Mouse (Mus musculus) hindbrain, embryonic 15.5 days (tissue): Measurements from ENCODE around the gene 1700016C15Rik. TPM values are rescaled to one million over a fixed set of nuclear protein-coding genes. Genes with fewer than 3 reads are reported as not detected.

Source experiments
- ATAC-seq: fragments of 200-750 bp; cut with Nextera tagmentation; 2 replicates; pipeline ENCODE4 v1.8.0; 2017; ENCODE audit warnings: low read depth, moderate number of reproducible peaks, moderate TSS enrichment; ENCODE audit not compliant: low FRiP score
- H3K27ac ChIP-seq: fragments of 300-500 bp; sonication (generic); replicated peaks from 2 replicates; pipeline ENCODE4 v1.5.1; 2015; ENCODE audit warnings: mild to moderate bottlenecking, inconsistent platforms
- H3K27me3 ChIP-seq: fragments of 300-500 bp; sonication (generic); 2 replicates; pipeline ENCODE4 v1.6.1; 2015; ENCODE audit warnings: control low read depth, inconsistent platforms
- H3K36me3 ChIP-seq: fragments of 300-500 bp; sonication (generic); 2 replicates; pipeline ENCODE4 v1.6.1; 2015; ENCODE audit warnings: control low read depth, inconsistent platforms
- H3K4me1 ChIP-seq: fragments of 300-500 bp; sonication (generic); replicated peaks from 2 replicates; pipeline ENCODE4 v1.6.1; 2015; ENCODE audit warnings: control low read depth, inconsistent platforms
- H3K4me2 ChIP-seq: fragments of 300-500 bp; sonication (generic); 2 replicates; pipeline ENCODE4 v1.6.1; 2015; ENCODE audit warnings: moderate library complexity, mild to moderate bottlenecking, inconsistent platforms
- H3K4me3 ChIP-seq: fragments of 300-500 bp; sonication (generic); 2 replicates; pipeline ENCODE4 v1.5.1; 2015; ENCODE audit warnings: mild to moderate bottlenecking, inconsistent platforms
- H3K9ac ChIP-seq: fragments of 300-500 bp; sonication (generic); 2 replicates; pipeline ENCODE4 v1.6.1; 2015; ENCODE audit warnings: inconsistent platforms
- H3K9me3 ChIP-seq: fragments of 300-500 bp; sonication (generic); 2 replicates; pipeline ENCODE4 v1.6.1; 2016; ENCODE audit warnings: control low read depth, inconsistent platforms
- WGBS: fragments of 180-500 bp; shearing (Covaris S2); methylation state at CpG from one replicate; pipeline ENCODE4 v1.1.7; 2015; 5-methylcytosine and 5-hydroxymethylcytosine counted together
- polyA plus RNA-seq: library from polyadenylated mRNA; unstranded; fragments of >200 nt; fragmentation: Nextera tagmentation; extraction: Ambion mirVana; gene quantifications from 2 replicates; pipeline ENCODE4 v1.2.1, GENCODE M21; 2015

Gene 1700016C15Rik
- polyA plus RNA-seq, 1 experiment from 2014 or later, result 0.21 TPM

DNA sequence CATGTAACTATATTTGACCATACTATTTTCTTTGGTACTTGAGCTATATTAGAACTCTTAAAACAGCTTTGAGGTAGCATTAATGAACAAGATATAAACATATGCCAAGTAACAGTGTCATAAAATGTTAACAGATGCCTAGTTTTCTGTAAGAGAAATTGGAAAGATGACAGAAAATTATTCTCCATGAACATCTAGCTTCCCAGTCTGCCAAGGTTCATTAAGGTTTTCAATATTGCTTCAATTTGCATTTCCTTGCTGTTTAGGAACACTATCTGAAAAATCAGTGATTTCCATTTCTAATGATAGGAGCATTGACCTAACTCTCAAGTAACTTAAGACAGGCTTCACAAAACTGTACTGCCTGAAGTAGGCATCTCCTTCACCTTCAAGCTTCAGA lies 39.3 kb downstream of the 1700016C15Rik start:
- Histone ChIP-seq H3K27me3 (no peaks in the 10 kb centered on the region), H3K9me3 (no peaks in the 10 kb centered on the region), H3K9ac (no peak overlapping the region), H3K4me3 (no peak overlapping the region), H3K4me1 (no peaks in the 10 kb centered on the region), H3K4me2 (no peak overlapping the region), H3K27ac (no peak overlapping the region), H3K36me3 (peaks cover 47% of the 10 kb centered on the region)
- ATAC-seq, result no peak

GRCm38 (mm10) chr1:177777397-177777796 lies 47.8 kb downstream of the 1700016C15Rik start:
- WGBS, result 90% methylated on average over 2 of the region's 2 CpGs
- ATAC-seq, result no peak
- Histone ChIP-seq H3K9me3 (no peaks in the 10 kb centered on the region), H3K9ac (no peak overlapping the region), H3K27ac (no peak overlapping the region), H3K36me3 (peaks cover 37% of the 10 kb centered on the region), H3K27me3 (no peaks in the 10 kb centered on the region), H3K4me1 (no peaks in the 10 kb centered on the region), H3K4me2 (no peak overlapping the region), H3K4me3 (no peak overlapping the region)

DNA sequence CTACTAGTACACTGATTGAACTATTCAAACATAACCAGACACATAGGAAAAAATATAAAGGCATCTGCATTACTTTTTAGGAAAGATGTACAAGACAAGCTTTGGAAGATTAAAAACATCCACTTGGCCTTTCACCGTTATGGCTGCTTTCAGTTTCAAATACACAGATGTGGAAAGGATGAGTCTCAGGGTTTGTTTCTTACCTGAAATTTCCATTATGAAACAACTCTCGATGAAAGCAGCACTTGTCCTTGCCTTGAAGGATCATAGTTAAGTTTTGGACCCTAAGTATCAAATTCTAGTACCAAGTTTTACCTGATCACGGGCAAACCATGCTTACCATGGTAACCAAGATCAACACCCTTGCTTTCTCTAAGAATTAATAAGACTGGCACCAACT lies 63.2 kb downstream of the 1700016C15Rik start:
- ATAC-seq, result no peak
- Histone ChIP-seq H3K4me3 (no peak overlapping the region), H3K9ac (no peak overlapping the region), H3K36me3 (no peaks in the 10 kb centered on the region), H3K4me1 (peaks cover 27% of the 10 kb centered on the region), H3K27me3 (no peaks in the 10 kb centered on the region), H3K4me2 (no peak overlapping the region), H3K9me3 (no peaks in the 10 kb centered on the region), H3K27ac (no peak overlapping the region)
- WGBS, result 86% methylated on average over 3 of the region's 3 CpGs

GRCm38 (mm10) chr1:177794866-177795265 lies 65.3 kb downstream of the 1700016C15Rik start:
- Histone ChIP-seq H3K4me2 (peak overlapping the region; percentile 65), H3K4me3 (peak overlapping the region; percentile 82), H3K9me3 (no peaks in the 10 kb centered on the region), H3K27me3 (no peaks in the 10 kb centered on the region), H3K9ac (peak overlapping the region; percentile 32; the same call in 1 of the 2 replicates), H3K27ac (no peak overlapping the region), H3K4me1 (peaks cover 27% of the 10 kb centered on the region), H3K36me3 (no peaks in the 10 kb centered on the region)
- 9% methylated on average over 8 of the region's 8 CpGs for WGBS
- no peak for ATAC-seq

GRCm38 (mm10) chr1:177795421-177796192 lies 66.0 kb downstream of the 1700016C15Rik start:
- peak overlapping the region; percentile 86 for H3K27ac ChIP-seq
- peak overlapping the region; percentile 82 for H3K4me3 ChIP-seq
- WGBS, result under 1% methylated on average over 41 of the region's 41 CpGs
- H3K9ac ChIP-seq, result peak overlapping the region; percentile 73
- peak; percentile 42 for ATAC-seq
- peak overlapping the region; percentile 65 for H3K4me2 ChIP-seq
- no peaks in the 10 kb centered on the region for H3K36me3 ChIP-seq
- no peaks in the 10 kb centered on the region for H3K27me3 ChIP-seq
- peaks cover 27% of the 10 kb centered on the region for H3K4me1 ChIP-seq
- H3K9me3 ChIP-seq, result no peaks in the 10 kb centered on the region

GRCm38 (mm10) chr1:177796193-177796939 lies 66.8 kb downstream of the 1700016C15Rik start, which contains the start of gene Adss:
Gene Adss (minus strand): TSS chr1:177796511.
- H3K4me2 ChIP-seq, result peak within 1 kb of the TSS; percentile 65
- peak within 1 kb of the TSS; percentile 73 for H3K9ac ChIP-seq
- peak within 1 kb of the TSS; percentile 82 for H3K4me3 ChIP-seq
- peak; percentile 99 for ATAC-seq
- no peaks in the 10 kb centered on the region for H3K27me3 ChIP-seq
- H3K27ac ChIP-seq, result peak within 1 kb of the TSS; percentile 86
- H3K4me1 ChIP-seq, result peaks cover 27% of the 10 kb centered on the region
- under 1% methylated on average over 64 of the region's 64 CpGs for WGBS
- no peaks in the 10 kb centered on the region for H3K9me3 ChIP-seq
- H3K36me3 ChIP-seq, result no peaks in the 10 kb centered on the region

DNA sequence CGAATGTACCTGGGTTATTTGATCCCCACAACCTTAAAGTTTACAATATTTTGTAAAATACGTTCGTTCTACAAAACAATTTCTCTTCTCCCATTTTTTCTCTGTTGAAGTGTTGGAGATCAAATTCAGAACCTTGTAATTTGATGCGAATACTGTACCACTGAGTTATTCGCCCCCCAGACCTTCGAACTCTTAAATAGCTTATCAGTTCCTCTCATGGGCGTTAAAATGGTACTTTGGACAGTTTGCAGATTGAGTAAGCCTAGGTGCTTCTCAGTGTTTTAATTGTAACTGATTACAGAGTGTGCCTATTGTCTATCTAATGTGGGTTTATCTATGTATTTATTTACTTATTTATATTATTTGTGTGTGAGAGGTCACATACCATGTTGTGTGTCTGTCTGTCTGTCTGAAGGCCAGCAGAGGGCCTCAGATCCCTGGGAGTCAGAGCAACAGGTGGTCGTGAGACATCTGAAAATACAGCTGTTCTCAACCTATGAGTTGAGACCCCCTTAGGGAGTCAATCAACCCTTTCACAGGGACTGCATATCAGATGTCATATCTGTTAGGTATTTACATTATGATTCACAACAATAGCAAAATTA lies 67.6 kb downstream of the 1700016C15Rik start:
- Histone ChIP-seq H3K4me2 (peak overlapping the region; percentile 65), H3K4me3 (no peak overlapping the region), H3K9ac (no peak overlapping the region), H3K27ac (no peak overlapping the region), H3K4me1 (peaks cover 25% of the 10 kb centered on the region), H3K36me3 (no peaks in the 10 kb centered on the region), H3K9me3 (no peaks in the 10 kb centered on the region), H3K27me3 (no peaks in the 10 kb centered on the region)
- no peak for ATAC-seq
- 73% methylated on average over 8 of the region's 8 CpGs for WGBS

Other genes with a start within 250 kb of the 1700016C15Rik start
- 52.7 and 54.9 TPM in 2 replicates for gene Adss, start 66.7 kb downstream of the 1700016C15Rik start, polyA plus RNA-seq